Mouse (Mus musculus) brown adipose tissue, adult 24 weeks (tissue): ENCODE data around the gene Sptan1. TPM values are rescaled to one million over a fixed set of nuclear protein-coding genes. Genes with fewer than 3 reads are reported as not detected.
A peak's percentile ranks its signal among the peaks of the same experiment; 100 is the strongest.

Experiments used
- H3K27ac ChIP-seq: fragments of 200-500 bp; replicated peaks from 2 replicates; pipeline ENCODE4 v1.5.1; 2012; ENCODE audit warnings: low read depth, mild to moderate bottlenecking, low read length
- H3K4me1 ChIP-seq: fragments of 200-500 bp; 2 replicates; pipeline ENCODE4 v1.6.1; 2012; ENCODE audit warnings: low read length, mixed read lengths; ENCODE audit not compliant: control insufficient read depth, insufficient read depth, insufficient read length
- H3K4me3 ChIP-seq: fragments of 200-500 bp; 2 replicates; pipeline ENCODE4 v1.5.1; 2012; ENCODE audit warnings: low read depth, mild to moderate bottlenecking, low read length, moderate library complexity; ENCODE audit not compliant: insufficient read depth
- polyA plus RNA-seq: library from polyadenylated mRNA; stranded (reverse); fragments of >200 nt; gene quantifications from 2 replicates; pipeline ENCODE4 v1.2.4, GENCODE M21; 2012; ENCODE audit not compliant: missing spikeins, insufficient read depth, insufficient read length

The Sptan1 gene
- polyA plus RNA-seq, 1 experiment, result 81.3 TPM

DNA sequence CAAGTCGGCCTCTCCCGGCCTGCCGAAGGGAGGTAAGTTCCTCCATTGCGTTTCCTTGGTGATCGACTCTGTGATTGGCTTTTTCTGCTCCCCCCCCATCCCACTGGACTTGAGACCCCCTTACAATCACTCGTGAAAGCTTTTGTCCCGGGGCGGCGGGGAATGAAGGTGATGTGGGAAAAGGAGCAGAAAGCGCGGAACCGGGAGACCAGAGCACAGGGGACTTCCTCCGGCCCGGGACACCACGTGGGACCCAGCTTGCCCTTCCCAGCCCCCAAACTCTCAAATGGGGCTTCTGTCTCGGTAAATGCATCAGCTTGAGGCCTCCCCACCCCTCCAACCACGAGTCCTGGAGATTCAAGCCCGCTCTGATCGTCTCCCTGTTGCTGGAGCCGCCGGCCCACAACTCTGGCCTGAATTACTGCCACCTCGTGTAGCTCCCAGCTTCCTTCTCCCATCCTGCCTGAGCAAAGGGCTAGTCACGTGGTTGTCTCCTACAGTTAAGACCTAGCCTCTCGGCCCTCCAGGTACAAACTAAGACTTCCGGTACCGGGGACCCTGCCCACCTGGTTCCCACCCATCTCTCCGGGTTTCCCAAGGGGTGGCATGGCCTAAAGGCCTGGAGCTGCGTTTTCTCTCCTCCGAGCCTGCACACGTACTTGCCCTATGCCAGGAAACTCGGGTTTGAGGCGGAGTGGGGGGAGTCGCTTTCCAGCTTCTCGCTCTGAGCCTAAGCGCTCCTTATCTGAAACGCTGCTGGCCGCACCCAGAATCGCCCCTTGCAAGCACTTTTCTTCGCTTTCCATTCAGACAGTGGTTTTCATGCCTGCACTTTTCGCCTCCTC lies 97.1 kb downstream of the Sptan1 start:
- Histone ChIP-seq H3K27ac (peak overlapping the region; percentile 81), H3K4me1 (peaks cover 5% of the 10 kb centered on the region; the same call in 1 of the 2 replicates), H3K4me3 (peak overlapping the region; percentile 67)

DNA sequence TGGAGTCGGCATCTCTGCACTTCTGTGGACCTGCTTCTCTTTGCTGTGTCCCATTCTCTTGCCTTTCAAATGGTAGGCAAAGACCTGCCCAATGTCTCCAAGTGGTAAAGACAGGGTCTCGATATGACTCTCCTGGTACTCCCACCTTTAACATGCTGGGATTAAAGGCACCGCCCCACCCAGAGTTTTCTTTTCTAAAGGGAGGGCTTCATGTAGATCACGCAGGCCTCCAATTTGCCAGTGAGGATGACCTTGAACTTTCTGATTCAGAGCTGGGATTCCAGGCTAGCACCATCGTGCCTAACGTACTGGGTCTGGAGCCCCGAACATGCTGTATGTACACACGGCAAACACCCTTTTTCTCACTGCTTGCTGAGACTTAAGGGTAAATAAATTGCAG lies 97.9 kb downstream of the Sptan1 start:
- Histone ChIP-seq H3K27ac (peak overlapping the region; percentile 81), H3K4me3 (peak overlapping the region; percentile 67), H3K4me1 (peaks cover 5% of the 10 kb centered on the region; the same call in 1 of the 2 replicates)

DNA sequence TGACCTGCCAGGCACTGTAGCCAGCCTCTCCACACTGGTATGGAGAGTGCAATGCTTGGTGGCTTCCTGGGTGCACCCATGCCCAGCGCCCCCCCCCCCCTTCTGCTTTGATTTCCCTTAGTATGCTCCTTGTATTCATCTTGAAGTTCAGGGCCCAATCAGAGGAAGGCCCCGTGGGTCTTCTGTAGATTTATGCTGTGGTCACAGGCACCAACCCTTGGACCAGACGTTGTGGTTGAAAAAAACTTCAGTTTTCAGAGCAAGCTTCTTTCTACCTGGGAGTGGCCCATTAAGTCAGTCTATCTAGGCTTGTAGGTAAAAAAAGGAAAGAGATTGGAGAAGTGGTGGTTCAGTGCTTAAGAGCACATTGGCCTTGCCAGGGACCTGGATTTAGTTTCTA lies 98.4 kb downstream of the Sptan1 start:
- Histone ChIP-seq H3K4me3 (peak overlapping the region; percentile 67), H3K27ac (peak overlapping the region; percentile 81; the same call in 1 of the 2 replicates), H3K4me1 (peaks cover 5% of the 10 kb centered on the region; the same call in 1 of the 2 replicates)

DNA sequence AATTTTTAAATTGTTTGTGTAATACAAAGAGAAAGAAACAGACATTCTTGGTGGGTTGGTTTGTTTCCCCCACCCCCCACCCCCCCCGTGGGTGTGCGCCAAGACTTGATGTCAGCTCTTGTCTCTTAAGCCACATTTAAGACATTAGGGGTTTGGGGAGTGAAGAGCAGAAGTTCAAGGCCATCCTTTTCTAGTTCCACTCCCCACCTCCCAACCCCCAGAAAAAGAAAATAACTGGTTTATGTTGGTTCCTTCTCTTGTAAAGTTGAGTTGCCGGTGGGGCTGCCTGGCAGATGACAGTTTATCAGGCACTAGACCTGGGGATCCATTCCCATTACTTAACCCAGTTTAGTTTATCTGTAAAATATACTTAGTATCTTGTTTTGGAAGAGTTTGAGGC lies 98.9 kb downstream of the Sptan1 start:
- Histone ChIP-seq H3K4me1 (peaks cover 5% of the 10 kb centered on the region; the same call in 1 of the 2 replicates), H3K4me3 (no peak overlapping the region), H3K27ac (no peak overlapping the region)

DNA sequence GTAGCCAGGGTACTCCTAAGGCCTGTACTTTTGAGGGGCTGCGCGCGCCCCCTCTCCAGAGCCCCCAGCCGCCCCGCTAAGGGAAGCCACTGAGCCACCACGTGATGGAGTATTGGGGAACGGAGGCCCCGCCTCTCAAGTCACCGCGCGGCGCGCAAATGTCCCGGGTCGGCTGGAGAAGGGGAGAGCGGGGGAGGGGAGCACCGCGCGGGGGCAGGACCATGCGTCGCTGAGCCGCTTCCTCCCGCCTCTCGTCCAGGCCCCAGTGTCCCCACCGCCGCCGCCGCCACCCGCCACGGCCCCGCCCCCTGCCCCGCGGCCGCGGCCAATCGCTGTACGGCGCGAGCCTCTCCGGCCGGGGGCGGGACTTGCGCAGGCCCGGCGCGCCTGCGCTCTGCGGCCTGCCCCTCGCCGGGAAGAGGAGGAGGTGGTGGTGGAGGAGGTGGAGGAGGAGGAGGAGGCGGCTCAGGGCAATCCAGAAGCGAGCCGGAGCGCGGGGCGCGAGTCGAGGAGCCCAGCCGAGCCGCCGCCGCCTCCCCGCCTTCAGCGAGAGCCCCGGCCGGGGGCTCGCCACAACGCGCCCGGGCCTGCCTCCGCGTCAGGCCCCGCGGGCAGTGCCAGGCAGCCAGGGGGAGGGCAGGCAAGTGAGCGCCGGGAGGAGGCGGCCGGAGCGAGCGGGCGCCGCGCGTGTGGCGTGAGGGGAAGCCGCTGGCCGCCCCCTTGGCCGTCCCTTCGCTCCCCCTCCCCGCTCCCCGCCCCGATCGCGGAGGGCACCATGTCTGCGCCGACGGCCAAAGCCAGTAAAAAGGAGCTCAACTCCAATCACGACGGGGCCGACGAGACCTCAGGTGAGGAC lies 100.9 kb downstream of the Sptan1 start:
- Histone ChIP-seq H3K4me1 (peaks cover 5% of the 10 kb centered on the region; the same call in 1 of the 2 replicates), H3K4me3 (peak overlapping the region; percentile 100), H3K27ac (peak overlapping the region; percentile 87)

DNA sequence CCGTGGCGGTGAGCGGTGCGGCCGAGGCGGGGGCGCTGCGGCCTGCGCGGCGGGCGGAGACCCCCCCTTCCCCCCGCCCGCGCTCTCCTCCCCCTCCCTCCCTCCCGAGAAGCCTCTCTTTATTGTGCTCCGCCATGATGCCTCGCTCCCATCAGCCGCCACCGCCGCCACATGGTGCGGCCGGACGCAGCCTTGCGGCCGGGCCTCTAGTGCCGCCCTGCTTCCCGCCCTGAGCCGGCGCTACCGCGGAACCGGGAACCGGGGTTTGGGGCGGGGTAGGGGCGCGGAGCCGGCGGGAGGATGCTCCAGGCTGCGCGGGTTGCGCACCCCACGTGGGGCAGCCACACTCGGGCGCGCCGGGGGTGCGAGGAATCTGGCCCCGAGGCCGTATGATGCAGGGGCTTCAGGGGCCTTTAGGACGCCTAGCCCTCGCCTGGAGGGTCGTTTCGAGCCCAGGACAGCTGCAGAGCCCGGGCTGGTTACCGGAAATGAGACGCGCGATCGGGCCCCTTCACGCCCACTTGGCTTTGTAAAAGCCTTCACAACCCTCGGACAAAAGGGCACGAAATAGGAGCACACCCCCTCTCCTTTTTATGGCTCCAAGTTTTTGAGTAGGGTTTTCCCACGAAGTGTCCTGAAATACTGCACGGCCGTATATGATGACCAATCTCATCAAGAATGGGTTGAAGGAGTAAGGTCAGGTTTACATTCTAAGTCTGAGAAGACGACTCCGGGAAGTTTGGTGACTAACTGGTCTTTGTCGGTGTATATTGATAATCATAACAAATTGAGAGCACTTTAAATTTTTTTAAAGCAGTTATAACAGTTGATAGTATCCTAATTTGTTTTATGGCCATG lies 101.9 kb downstream of the Sptan1 start:
- Histone ChIP-seq H3K4me3 (peak overlapping the region; percentile 100), H3K27ac (no peak overlapping the region), H3K4me1 (peaks cover 5% of the 10 kb centered on the region; the same call in 1 of the 2 replicates)

DNA sequence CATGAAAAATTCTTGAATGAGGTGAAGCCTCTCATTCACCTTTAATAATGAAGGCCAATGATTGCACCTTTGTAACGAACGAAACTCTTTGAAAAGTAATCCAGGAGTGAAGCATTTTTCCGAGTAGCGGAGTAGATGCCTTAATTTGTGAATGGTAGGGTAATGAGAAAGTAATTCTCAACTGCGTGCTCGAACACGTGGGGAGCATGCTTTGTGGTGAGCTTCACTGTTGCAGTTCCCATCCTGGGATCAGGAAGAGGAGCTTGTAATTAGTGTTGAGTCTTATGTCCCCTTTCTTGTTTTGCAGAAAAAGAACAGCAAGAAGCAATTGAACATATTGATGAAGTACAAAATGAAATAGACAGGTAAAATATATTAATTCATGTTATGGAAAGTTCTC lies 102.6 kb downstream of the Sptan1 start:
- no peak overlapping the region for H3K27ac ChIP-seq
- H3K4me1 ChIP-seq, result peaks cover 5% of the 10 kb centered on the region; the same call in 1 of the 2 replicates
- H3K4me3 ChIP-seq, result no peak overlapping the region

DNA sequence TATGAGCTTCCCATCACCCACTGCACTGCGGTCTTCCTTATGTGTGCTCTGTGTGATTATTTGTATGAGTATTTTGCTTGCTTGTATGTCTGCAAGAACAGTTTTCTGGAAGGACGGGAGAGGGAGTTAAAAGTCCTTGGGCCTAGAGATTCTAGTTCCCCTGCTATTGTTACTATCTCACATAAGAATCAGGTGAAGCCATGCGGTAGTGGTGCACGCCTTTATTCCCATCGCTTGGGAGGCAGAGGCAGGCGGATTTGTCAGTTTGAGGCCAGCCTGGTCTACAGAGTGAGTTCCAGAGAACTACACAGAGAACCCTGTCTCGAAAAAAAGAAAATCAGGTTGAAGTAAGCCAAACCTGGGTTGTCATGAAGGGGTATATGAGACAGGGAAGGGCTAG lies 107.5 kb downstream of the Sptan1 start:
- H3K27ac ChIP-seq, result no peak overlapping the region
- no peaks in the 10 kb centered on the region for H3K4me1 ChIP-seq

DNA sequence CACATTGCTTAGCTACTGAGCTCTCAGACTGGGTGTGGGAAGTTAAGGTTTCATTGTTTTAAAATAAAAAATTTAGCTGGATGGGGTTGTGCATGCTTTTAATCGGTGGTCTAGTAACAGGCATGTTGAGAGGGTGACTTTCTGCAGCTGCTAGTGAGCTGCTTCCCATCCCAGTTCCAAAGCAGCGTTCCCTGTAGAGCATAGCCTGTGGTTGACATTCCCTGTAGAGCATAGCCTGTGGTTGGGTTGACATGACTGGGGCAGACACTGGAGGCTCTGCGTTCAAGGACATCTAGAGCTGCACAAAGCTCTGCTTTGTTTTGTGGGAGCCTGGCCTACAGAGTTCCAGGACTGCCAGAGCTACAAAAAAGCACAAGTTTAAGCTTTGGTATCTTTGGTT lies 107.9 kb downstream of the Sptan1 start:
- no peak overlapping the region for H3K27ac ChIP-seq
- H3K4me3 ChIP-seq, result no peak overlapping the region
- no peaks in the 10 kb centered on the region for H3K4me1 ChIP-seq

More for the DNA sequence above, 107.5 kb downstream of the Sptan1 start:
- H3K4me3 ChIP-seq, result no peak overlapping the region

DNA sequence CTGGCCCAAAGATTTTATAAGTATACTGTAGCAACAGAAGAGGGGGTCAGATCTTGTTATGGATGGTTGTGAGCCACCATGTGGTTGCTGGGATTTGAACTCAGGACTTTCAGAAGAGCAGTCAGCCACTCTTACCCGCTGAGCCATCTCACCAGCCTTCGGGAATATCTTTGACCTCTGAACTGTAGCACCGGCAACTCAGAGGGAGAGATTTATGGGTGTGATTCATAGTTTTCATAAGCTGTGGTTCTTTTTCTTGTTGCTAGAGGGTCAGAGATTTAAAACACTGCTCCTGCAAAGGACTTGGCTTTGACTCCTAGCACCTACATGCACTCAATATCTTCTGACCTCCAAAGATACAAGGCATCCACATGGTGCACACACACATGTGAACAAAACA lies 110.3 kb downstream of the Sptan1 start:
- H3K4me1 ChIP-seq, result no peaks in the 10 kb centered on the region
- no peak overlapping the region for H3K27ac ChIP-seq
- H3K4me3 ChIP-seq, result no peak overlapping the region

DNA sequence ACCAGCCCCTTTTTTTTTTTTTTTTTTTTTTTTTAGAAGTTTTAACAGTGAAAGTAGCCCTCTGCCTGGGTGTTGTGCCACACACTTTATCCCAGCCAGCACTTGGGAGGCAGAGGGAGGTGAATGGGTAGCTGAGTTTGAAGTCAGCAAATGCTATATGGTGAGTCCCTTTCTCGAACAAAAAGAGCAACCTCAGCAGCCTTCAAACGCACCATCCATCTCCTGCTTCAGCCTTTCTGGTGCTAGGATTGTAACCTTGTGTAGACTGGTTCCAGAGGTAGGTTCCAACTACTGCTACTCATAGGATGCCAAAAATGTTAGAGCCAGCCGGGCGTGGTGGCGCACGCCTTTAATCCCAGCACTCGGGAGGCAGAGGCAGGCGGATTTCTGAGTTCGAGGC lies 111.1 kb downstream of the Sptan1 start:
- Histone ChIP-seq H3K27ac (no peak overlapping the region), H3K4me3 (no peak overlapping the region), H3K4me1 (no peaks in the 10 kb centered on the region)

DNA sequence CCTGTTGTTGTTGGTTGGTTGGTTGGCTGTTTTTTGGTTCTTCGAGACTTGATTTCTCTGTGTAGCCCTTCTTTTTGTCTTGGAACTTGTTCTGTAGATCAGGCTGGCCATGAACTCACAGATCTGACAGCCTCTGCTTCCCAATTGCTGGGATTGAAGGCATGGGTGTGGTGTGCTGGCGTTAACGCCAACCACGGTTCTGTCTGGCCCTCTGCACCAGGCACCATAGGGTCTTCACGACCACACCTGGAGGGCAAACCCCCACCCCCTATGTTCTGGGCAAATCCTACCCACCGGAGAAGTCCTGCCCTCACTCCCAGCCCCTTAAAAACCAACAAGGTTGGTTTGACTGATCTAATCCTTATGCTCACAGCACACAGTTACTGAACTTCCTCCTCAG lies 111.6 kb downstream of the Sptan1 start:
- 0 out of 2 replicates have a peak overlapping the region, but pooled peaks have one; percentile 68 for H3K4me3 ChIP-seq
- H3K4me1 ChIP-seq, result no peaks in the 10 kb centered on the region
- H3K27ac ChIP-seq, result no peak overlapping the region

DNA sequence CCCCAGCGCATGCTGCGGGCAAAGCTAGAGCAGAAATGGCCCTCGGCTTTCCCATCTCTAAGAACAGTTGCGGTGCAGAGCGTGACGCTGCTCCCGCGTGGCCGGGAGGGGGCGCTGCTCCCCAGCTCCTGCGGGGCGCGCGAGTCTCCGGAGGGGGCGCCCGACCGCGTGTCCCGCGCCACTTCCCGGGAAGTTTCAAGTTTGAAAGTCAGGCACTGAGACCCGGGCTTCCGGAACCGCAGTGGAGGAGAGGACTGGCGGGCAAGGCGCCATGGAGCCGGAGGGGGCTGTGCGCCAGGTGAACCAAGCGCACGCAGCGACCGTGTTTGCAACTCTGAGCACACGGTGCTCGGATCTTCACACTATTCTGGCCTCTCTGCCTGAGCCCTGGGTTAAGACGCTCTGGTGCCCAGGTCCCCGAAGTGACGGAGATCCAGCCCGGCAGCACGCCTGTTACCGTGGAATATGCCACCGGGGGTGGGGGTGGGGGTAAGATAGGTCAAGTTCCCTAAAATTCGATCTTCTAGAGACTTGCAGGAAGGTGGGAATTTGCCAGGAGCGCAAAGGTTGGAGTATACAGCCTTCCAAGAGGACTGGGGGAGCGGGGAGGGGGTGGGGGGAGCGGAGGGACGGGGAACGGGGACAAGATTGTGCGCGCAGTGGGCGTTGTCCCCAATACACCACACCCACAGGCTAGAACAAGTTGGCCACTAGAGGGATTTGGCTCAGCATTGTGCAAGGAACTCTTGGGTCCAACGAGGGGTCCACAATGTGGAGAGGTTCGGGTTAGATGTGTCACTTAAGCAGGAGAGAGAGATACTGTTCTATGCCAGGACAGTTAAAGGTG lies 112.4 kb downstream of the Sptan1 start, which contains the start of gene Pkn3:
TSS of gene Pkn3 (plus strand) at position 183 of the 847 bp plus-strand sequence.
- Histone ChIP-seq H3K4me1 (no peaks in the 10 kb centered on the region), H3K27ac (peak within 1 kb of the TSS; percentile 80), H3K4me3 (peak within 1 kb of the TSS; percentile 68)

DNA sequence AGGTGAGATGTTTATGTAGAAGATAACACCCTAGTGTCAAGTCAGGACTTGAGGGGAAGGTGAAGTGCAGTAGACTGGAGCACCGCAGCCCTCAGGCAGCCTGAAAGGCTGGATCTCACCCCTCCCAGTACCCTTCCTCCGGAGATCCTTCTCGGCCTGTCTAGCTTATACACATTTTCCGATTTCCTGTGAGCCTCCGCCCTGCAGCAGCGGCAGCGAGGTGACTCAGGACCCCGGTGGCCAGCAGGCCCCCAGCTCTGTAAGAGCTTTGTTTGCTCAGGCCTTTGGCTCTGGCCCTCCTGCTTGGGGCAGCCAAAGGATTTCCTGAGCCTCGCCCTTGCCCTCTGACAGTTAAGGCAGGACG lies 113.0 kb downstream of the Sptan1 start:
- peak overlapping the region; percentile 41 for H3K4me3 ChIP-seq
- peak overlapping the region; percentile 80 for H3K27ac ChIP-seq
- H3K4me1 ChIP-seq, result no peaks in the 10 kb centered on the region
